Mouse (Mus musculus) testis, postnatal 10 days (tissue): Measurements from ENCODE around the gene Ctsk.

Experiments used
- DNase-seq: peaks from one replicate; pipeline ENCODE4 v3.0.0; 2021; ENCODE audit warnings: low spot score

The Ctsk gene

GRCm38 (mm10) chr3:95499024-95499423, at the start of gene Ctsk:
Gene Ctsk, plus strand, starts transcription at chr3:95499256.
- DNase-seq = no peak

- DNase-seq = peak; percentile 58
These were observed 48.6 kb upstream of the Ctsk start for GRCm38 (mm10) chr3:95450408-95450807.

GRCm38 (mm10) chr3:95450915-95451314, 48.1 kb upstream of the Ctsk start:
- DNase-seq = no peak

- no peak for DNase-seq
These were observed 42.7 kb upstream of the Ctsk start for GRCm38 (mm10) chr3:95456367-95456766.

GRCm38 (mm10) chr3:95457758-95458157, 41.3 kb upstream of the Ctsk start:
- DNase-seq = no peak

GRCm38 (mm10) chr3:95459381-95459780, 39.7 kb upstream of the Ctsk start:
- DNase-seq = no peak

GRCm38 (mm10) chr3:95463852-95464251, 35.2 kb upstream of the Ctsk start:
- no peak for DNase-seq

GRCm38 (mm10) chr3:95478966-95479365, 20.1 kb upstream of the Ctsk start:
- DNase-seq = no peak

- DNase-seq = no peak
These were observed 12.6 kb upstream of the Ctsk start for GRCm38 (mm10) chr3:95486421-95486820.

GRCm38 (mm10) chr3:95488679-95489078, 10.4 kb upstream of the Ctsk start:
- peak; percentile 18 for DNase-seq

- DNase-seq = peak; percentile 33
These were observed 8.8 kb upstream of the Ctsk start for GRCm38 (mm10) chr3:95490238-95490637.

- peak; percentile 82 for DNase-seq
These were observed 4.7 kb upstream of the Ctsk start for GRCm38 (mm10) chr3:95494342-95494741.

- peak; percentile 32 for DNase-seq
These were observed 827 bp upstream of the Ctsk start for GRCm38 (mm10) chr3:95498229-95498628.

- no peak for DNase-seq
These were observed 562 bp downstream of the Ctsk start for GRCm38 (mm10) chr3:95499496-95500140.

- no peak for DNase-seq
These were observed 3.3 kb downstream of the Ctsk start for GRCm38 (mm10) chr3:95502312-95502711.

- no peak for DNase-seq
These were observed 10.3 kb downstream of the Ctsk start for GRCm38 (mm10) chr3:95509348-95509747.

- DNase-seq = no peak
These were observed 12.6 kb downstream of the Ctsk start for GRCm38 (mm10) chr3:95511611-95512180.

- DNase-seq = no peak
These were observed 17.6 kb downstream of the Ctsk start for GRCm38 (mm10) chr3:95516614-95517041.

GRCm38 (mm10) chr3:95517493-95517898, 18.4 kb downstream of the Ctsk start:
- DNase-seq = peak; percentile 80

- DNase-seq = no peak
These were observed 19.8 kb downstream of the Ctsk start for GRCm38 (mm10) chr3:95518891-95519290.

- no peak for DNase-seq
These were observed 20.3 kb downstream of the Ctsk start for GRCm38 (mm10) chr3:95519315-95519714.

GRCm38 (mm10) chr3:95520100-95520499, 21.0 kb downstream of the Ctsk start:
- DNase-seq = no peak

GRCm38 (mm10) chr3:95521168-95521567, 22.1 kb downstream of the Ctsk start:
- no peak for DNase-seq

GRCm38 (mm10) chr3:95523662-95524061, 24.6 kb downstream of the Ctsk start:
- DNase-seq = no peak
